1 mouse cellular context compared by ENCODE assay signal in the genomic region with DNA sequence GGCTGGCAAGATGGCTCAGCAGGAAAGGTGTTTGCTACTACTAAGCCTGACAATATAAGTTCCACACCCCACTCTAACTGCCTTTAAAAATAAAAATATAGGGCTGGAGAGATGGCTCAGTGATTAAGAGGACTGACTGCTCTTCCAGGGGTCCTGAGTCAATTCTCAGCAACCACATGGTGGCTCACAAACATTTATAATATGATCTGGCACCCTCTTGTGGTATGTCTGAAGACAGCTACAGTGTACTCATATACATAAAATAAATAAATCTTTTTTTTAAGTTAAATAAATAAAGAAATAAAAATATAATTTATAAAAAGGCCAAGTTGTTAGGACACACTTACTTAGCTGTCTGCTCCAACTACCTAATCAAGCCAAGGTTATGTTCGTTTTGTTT.
TF ChIP-seq lines count a peak whose summit lies in the region.

No protein-coding gene starts in this region.

TF ChIP-seq in CH12.LX, 34 proteins besides CTCF, POLR2A, EP300 and RAD21:
- TF ChIP-seq SMC3 (IDR thresholded peaks at IDR 0.05; ENCODE audit: low read depth, low read length), result peak; percentile 45
- TF ChIP-seq KAT2A (IDR thresholded peaks at IDR 0.05; ENCODE audit: insufficient replicate concordance, low read length), result no peak
- peak; percentile 70; the same call in 1 of the 2 replicates for TF ChIP-seq MYC (IDR thresholded peaks at IDR 0.05; ENCODE audit: low read depth, low read length)
